Mouse (Mus musculus) liver, adult 2 months (tissue): Measurements from ENCODE around the gene Gm20605. TPM values are rescaled to one million over a fixed set of nuclear protein-coding genes. Genes with fewer than 3 reads are reported as not detected.

Source experiments
- DNase-seq: peaks from one replicate; pipeline ENCODE4 v3.0.0-alpha.2; 2011; ENCODE audit warnings: low read depth, low spot score; ENCODE audit errors: extremely low read depth
- H3K27ac ChIP-seq: fragments of 200-500 bp; replicated peaks from 2 replicates; pipeline ENCODE4 v1.5.1; 2012; ENCODE audit warnings: low read depth, mild to moderate bottlenecking, control low read depth, inconsistent platforms, low read length; ENCODE audit not compliant: insufficient read depth
- H3K27me3 ChIP-seq: fragments of 200-500 bp; 2 replicates; pipeline ENCODE4 v1.6.1; 2012; ENCODE audit warnings: mild to moderate bottlenecking, moderate library complexity, low read length, inconsistent platforms; ENCODE audit not compliant: control insufficient read depth, insufficient read depth
- H3K36me3 ChIP-seq: fragments of 200-500 bp; 2 replicates; pipeline ENCODE4 v1.6.1; 2012; ENCODE audit warnings: low read length, inconsistent platforms; ENCODE audit not compliant: control insufficient read depth, insufficient read depth
- H3K4me1 ChIP-seq: fragments of 200-500 bp; 2 replicates; pipeline ENCODE4 v1.6.1; 2011; ENCODE audit warnings: low read length; ENCODE audit not compliant: control insufficient read depth, insufficient read depth
- H3K4me3 ChIP-seq: fragments of 200-500 bp; 2 replicates; pipeline ENCODE4 v1.5.1; 2011; ENCODE audit warnings: low read depth, mild to moderate bottlenecking, control low read depth, low read length, moderate library complexity; ENCODE audit not compliant: insufficient read depth
- H3K79me2 ChIP-seq: fragments of 200-500 bp; 2 replicates; pipeline ENCODE4 v1.6.1; 2012; ENCODE audit warnings: inconsistent platforms, mild to moderate bottlenecking, low read length, moderate library complexity; ENCODE audit not compliant: control insufficient read depth, insufficient read depth
- H3K9ac ChIP-seq: fragments of 200-500 bp; 2 replicates; pipeline ENCODE4 v1.6.1; 2012; ENCODE audit warnings: low read depth, mild to moderate bottlenecking, control low read depth, inconsistent platforms, low read length
- CTCF ChIP-seq: fragments of 200-500 bp; IDR thresholded peaks from 2 replicates; pipeline ENCODE4 v1.5.1; 2011; ENCODE audit warnings: low read depth, low read length, control low read depth
- POLR2A ChIP-seq: fragments of 200-500 bp; IDR thresholded peaks from 2 replicates; pipeline ENCODE4 v1.6.1; 2011; ENCODE audit warnings: low read length, control low read depth; ENCODE audit not compliant: insufficient read depth; ENCODE audit errors: extremely low read depth
- WGBS: fragments of 180-500 bp; shearing (Covaris S2); methylation state at CpG from one replicate; pipeline ENCODE4 v1.1.7; 2018; 5-methylcytosine and 5-hydroxymethylcytosine counted together
- polyA plus RNA-seq: library from polyadenylated mRNA; depleted of rRNA; stranded (reverse); fragments of >200 nt; gene quantifications from 2 replicates; pipeline ENCODE4 v1.2.3, GENCODE M21; 2012
- total RNA-seq: library from RNA; depleted of rRNA; stranded (reverse); fragments of >200 nt; gene quantifications from 2 replicates; pipeline ENCODE4 v1.2.3, GENCODE M21; 2014

Gm20605 gene
- total and polyA plus RNA-seq, 2 experiments = 0.74 to 5.6 TPM

DNA sequence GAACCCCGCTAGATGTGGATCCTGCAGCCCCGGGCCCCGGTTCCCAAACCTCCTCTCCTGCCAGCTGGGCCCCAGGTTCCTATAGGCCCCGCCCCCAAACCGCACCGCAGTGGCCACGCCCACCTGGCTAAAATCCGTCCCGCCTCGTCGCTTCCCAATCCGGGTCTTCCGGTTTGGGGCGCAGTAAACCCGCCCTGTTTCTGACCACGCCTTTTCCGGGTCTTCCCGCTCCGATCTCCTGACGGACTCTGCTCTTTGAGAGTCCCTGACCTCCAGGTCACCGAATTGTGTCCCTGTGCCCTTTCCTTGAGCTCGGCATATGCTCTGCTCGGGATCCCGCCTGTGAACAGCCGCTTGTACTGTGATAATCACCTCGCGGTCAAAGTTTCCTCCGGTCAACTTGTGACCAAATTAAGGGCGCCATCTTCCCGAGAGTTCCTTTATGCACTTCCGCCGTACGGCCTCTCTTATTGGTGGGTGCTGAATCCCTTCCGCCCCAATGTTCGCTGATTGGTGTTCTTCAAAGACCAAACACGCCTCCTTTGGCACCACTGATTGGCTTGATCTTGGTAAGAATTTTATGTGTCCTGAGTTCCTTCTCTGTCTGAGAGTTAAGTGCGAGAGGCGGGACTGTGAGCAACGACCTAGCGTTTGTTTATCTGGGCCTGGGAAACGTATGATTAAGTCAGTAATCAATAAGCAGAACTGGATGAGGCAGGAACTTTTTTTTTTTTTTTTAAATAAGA lies 28.2 kb upstream of the Gm20605 start, which contains the start of gene Mospd3:
TSS of gene Mospd3 (minus strand) at position 440 of the 746 bp plus-strand sequence.
- peak; percentile 100 for DNase-seq

DNA sequence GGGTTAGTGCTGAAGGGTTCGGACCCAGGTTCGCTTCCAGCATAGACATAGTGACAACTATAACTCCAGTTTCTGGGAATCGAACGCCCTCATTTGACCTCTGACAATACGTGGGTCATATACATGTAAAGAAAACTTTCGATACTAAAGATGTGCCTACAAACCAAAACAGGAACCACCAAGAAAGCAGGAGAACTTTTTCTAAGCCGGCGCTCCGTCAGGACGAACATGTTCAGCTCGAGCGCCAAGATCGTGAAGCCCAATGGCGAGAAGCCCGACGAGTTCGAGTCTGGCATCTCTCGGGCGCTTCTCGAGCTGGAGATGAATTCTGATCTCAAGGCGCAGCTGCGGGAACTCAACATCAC lies 27.6 kb upstream of the Gm20605 start:
- H3K79me2 ChIP-seq = peaks cover 9% of the 10 kb centered on the region; the same call in 1 of the 2 replicates
- under 1% methylated on average over 22 of the region's 22 CpGs for WGBS
- no peaks in the 10 kb centered on the region for H3K36me3 ChIP-seq
- peak overlapping the region; percentile 79 for H3K27ac ChIP-seq
- DNase-seq = no peak
- H3K9ac ChIP-seq = peak overlapping the region; percentile 76
- no peaks in the 10 kb centered on the region for H3K27me3 ChIP-seq
- peaks cover 17% of the 10 kb centered on the region for H3K4me1 ChIP-seq
- peak overlapping the region; percentile 69 for H3K4me3 ChIP-seq
- TF ChIP-seq POLR2A (no peak), CTCF (no peak)

More for the DNA sequence above, 28.2 kb upstream of the Gm20605 start, which contains the start of gene Mospd3:
- Histone ChIP-seq H3K27me3 (no peaks in the 10 kb centered on the region), H3K36me3 (no peaks in the 10 kb centered on the region), H3K27ac (peak within 1 kb of the TSS; percentile 85), H3K4me1 (peaks cover 17% of the 10 kb centered on the region), H3K9ac (peak within 1 kb of the TSS; percentile 76), H3K79me2 (peaks cover 9% of the 10 kb centered on the region; the same call in 1 of the 2 replicates), H3K4me3 (peak within 1 kb of the TSS; percentile 69)
- WGBS = under 1% methylated on average over 41 of the region's 41 CpGs
- no peak for TF ChIP-seq CTCF
- TF ChIP-seq POLR2A = peak; percentile 74; the same call in 1 of the 2 replicates

DNA sequence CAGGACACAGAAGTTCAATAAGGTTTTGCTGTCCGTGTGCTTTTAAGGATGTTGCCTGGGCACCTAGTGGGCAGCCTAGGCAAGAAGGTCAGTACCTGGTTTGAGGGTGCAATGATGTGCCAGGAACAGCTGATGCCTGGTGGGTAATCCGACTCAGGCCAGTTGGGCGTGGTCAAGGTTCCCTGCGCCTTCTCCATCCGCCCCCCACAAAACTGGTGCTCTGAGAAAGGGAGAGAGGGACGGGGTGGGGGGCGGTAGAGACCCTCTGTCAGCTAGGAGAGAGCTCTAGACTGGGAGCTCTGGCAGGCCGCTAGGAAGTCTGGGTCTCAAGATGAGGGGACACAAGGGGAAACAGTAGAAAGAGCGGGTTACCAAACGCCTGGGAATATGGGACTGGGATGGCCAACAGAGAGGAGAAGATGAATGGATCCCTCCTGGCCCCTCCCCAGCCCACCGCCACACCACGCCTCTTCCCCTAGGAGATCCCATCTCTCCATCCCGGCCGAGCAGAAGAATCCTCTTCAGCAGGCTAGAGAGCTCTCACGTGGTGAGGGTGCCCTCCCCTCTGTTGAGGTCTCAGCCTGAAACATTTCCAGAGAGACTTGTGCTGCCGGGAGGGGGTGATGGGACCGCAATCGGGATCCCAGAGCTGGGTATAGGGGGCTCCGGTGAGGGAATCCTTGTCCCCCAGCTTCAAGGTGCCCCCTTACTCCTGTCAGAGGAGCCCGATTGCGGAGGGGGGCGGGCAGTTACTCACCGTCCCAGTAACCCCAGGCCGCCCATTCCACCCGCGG lies 20.9 kb upstream of the Gm20605 start:
- Histone ChIP-seq H3K27ac (no peak overlapping the region), H3K36me3 (no peaks in the 10 kb centered on the region), H3K4me1 (peaks cover 11% of the 10 kb centered on the region), H3K9ac (no peak overlapping the region), H3K79me2 (no peaks in the 10 kb centered on the region), H3K27me3 (no peaks in the 10 kb centered on the region), H3K4me3 (no peak overlapping the region)
- TF ChIP-seq POLR2A = no peak
- 58% methylated on average over 26 of the region's 26 CpGs for WGBS
- no peak for DNase-seq

DNA sequence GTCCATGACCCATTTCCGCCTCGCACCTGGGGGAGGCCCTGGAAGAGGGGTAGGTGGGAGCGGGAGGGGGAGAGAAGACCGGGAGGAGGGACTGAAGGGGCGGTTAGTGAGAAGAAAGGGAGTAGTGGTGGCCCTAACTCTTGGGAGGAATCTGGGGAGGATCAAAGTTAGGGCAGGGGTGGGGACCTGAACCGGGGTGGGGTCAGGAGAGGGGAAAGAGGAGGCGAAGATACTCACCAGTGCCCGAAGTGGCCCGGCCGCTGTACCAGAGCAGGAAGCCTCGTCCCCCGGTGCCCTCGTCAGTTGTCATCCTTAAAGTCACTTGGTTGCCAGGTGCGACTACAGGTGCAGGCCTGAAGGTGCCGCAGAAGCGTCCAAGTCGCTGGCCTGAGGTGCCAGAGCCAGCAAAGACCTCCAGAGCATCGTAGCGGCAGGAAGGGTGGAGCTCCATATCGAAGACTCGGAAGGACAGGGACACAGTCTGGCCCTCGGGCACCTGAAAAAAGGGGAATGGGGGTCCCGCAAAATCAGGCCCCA lies 20.3 kb upstream of the Gm20605 start:
- Histone ChIP-seq H3K9ac (no peak overlapping the region), H3K4me1 (peaks cover 11% of the 10 kb centered on the region)

DNA sequence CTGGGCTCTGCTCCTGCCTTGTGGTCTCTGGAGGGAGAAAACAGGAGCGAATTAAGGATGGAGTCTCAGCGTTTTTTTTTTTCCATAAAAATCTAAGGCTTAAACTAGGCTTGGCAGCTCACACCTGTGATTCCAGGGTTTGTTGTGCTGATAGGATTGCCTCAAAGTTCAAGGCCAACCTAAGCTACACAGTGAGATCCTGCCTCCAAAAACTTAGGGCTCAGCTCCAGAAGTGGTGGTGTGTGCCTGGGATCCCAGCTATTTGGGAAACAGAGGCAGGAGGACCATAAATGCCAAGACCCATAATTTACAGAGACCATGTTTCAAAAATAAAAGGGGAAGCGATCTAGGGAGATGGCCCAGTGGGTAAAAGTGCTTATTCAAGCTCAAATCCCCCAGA lies 19.7 kb upstream of the Gm20605 start:
- no peak overlapping the region for H3K27ac ChIP-seq
- 68% methylated on average over 3 of the region's 3 CpGs for WGBS
- TF ChIP-seq POLR2A (no peak), CTCF (no peak)
- H3K36me3 ChIP-seq = no peaks in the 10 kb centered on the region
- H3K27me3 ChIP-seq = no peaks in the 10 kb centered on the region
- no peak overlapping the region for H3K9ac ChIP-seq
- DNase-seq = peak; percentile 54
- peaks cover 11% of the 10 kb centered on the region for H3K4me1 ChIP-seq
- no peaks in the 10 kb centered on the region for H3K79me2 ChIP-seq
- no peak overlapping the region for H3K4me3 ChIP-seq

More for the DNA sequence above, 20.3 kb upstream of the Gm20605 start:
- 55% methylated on average over 23 of the region's 23 CpGs for WGBS
- Histone ChIP-seq H3K27ac (no peak overlapping the region), H3K4me3 (no peak overlapping the region), H3K36me3 (no peaks in the 10 kb centered on the region), H3K79me2 (no peaks in the 10 kb centered on the region), H3K27me3 (no peaks in the 10 kb centered on the region)
- TF ChIP-seq POLR2A (no peak), CTCF (no peak)
- no peak for DNase-seq

DNA sequence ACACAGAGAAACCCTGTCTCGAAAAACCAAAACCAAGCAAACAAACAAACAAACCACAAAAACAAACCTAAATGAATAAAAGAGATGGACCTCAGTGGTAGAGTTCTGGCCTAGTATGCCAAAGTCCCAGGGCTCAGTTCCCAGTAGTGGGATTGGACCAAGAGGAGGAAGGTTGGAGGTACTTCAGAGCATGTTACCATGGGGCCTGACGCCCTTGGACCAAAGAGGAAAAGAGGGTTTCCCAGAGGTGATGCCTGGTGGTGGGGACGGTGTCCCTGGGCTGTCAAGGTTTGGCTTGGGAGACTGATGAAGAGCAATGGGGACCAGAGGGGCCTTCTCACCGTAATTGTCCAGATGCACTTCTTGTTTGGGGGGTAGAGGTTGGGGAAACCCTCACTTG lies 18.9 kb upstream of the Gm20605 start:
- H3K79me2 ChIP-seq = no peaks in the 10 kb centered on the region
- H3K27me3 ChIP-seq = no peaks in the 10 kb centered on the region
- H3K36me3 ChIP-seq = no peaks in the 10 kb centered on the region
- DNase-seq = no peak
- WGBS = 80% methylated on average over 4 of the region's 4 CpGs
- no peak overlapping the region for H3K27ac ChIP-seq
- 0 out of 2 replicates have a peak overlapping the region, but pooled peaks have one; percentile 23 for H3K9ac ChIP-seq
- H3K4me1 ChIP-seq = peaks cover 11% of the 10 kb centered on the region
- TF ChIP-seq CTCF (no peak), POLR2A (no peak)
- H3K4me3 ChIP-seq = peak overlapping the region; percentile 43; the same call in 1 of the 2 replicates
